Mouse (Mus musculus) liver (tissue): Measurements from ENCODE around the gene Hsd3b5.
"Not testable (repeated sequence)": the region's sequence is repeated elsewhere in the genome, so short reads cannot be mapped to it uniquely, and the experiment has no call there.

Experiments used
- DNase-seq: peaks from one replicate; pipeline ENCODE4 v3.0.0-alpha.2; 2020; ENCODE audit warnings: mixed read lengths

Gene Hsd3b5

GRCm38 (mm10) chr3:98630152-98630551 is at the start of gene Hsd3b5:
Gene Hsd3b5, minus strand, starts transcription at chr3:98630252.
- DNase-seq: no peak

DNA sequence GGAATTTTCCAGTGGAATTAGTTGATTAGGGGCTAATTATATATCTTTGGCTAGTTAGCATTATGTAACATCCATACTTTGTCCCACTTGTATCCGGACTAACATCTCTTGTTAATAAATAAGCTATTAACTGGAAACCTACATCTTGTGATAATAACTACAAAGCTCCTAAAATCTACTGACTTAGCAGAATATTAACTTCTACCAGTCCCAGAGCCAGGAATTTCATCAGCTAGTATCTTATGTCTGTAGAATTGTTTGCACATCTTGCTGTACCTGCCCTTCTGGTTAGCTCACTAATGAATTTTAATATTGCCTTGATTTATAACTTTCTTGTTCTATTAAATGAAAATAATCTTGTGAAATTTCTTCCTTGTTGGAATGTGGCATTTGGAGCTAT is 5.1 kb upstream of the Hsd3b5 start:
- no peak for DNase-seq

DNA sequence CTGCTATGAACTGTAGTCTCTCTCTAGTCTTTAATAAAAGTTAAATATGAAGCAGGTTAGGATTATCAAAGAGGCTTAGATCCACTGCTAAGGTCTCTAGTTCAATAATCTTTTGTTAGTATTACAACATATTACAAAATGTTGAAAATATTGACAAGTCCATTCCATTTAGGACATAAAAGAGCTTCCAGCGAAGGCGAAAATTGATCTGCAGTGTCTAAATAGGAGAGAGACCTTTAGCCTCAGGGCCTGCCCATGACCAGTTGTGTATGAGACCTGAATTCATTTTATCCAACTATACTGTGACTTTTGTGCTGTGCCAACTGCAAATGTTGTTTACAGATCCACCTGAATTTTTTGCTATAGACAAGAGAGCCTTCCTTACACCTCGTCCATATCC is 419 bp downstream of the Hsd3b5 start:
- no peak for DNase-seq

GRCm38 (mm10) chr3:98616786-98617185 is 13.3 kb downstream of the Hsd3b5 start:
- DNase-seq: not testable (repeated sequence)

- not testable (repeated sequence) for DNase-seq
Measured at GRCm38 (mm10) chr3:98616244-98616643, 13.8 kb downstream of the Hsd3b5 start.

DNA sequence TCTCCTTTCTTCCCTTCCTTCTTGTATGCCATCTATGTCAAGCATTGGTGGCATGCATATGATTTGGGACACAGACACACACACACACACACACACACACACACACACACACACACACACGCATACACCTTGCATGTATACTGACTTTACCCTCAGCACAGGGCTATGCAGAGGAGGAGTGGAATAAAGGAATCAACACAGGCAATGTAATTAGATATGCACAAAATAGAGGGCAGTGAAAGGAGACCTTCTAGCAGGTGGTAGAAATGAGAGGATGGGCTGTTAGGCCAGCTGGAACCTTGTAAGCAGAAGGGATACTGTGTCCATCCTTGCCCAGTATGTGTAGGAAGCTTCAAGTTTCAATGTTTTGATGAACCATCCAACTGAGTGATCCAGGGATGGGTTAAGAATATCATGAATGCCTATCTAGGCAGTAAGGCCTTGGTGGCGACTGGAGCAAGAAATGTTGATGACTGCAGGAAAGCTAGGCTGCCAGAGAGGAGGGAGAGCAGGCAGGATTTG is 15.6 kb downstream of the Hsd3b5 start:
- not testable (repeated sequence) for DNase-seq

DNA sequence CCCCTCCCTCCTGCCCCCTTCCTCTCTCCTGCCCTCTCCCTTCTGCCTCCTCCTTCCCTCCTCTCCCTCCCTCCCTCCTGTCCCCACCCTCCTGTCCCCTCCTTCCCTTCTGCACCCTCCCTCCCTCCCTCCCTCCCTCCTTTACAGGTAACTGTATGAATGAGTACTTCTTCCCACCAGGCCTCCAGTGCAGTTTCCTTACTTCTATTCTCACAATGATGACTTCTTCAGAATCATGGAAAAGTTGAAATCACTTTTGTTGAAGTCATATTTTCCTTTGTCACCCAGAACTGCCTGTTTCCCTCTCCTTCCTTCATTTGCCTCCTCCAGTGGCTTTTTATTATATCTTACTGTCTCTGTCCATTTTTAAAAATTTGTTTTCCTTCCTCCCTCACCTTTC is 16.1 kb downstream of the Hsd3b5 start:
- no peak for DNase-seq

DNA sequence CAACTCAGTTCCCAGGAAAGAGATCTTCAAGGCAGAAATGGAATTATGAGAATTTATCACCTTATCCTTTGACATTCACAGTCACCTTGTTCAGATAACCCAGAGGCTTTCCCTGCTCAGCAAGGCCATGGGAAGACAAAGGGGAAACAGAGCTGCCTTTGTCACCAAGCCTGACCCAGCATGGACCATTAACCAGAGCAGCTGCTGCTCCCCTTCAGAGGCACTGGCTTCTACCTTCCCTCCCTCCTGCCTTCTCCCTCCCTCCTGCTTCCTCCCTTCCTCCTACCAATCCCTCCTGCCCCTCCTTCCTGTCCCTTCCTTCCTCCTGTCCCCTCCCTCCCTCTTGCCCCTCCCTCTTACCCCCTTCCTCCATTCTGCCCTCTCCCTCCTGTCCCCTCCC is 16.5 kb downstream of the Hsd3b5 start:
- not testable (repeated sequence) for DNase-seq

GRCm38 (mm10) chr3:98588707-98589106 is 41.3 kb downstream of the Hsd3b5 start, which contains the start of gene Gm10681:
Gene Gm10681, minus strand, starts transcription at chr3:98588807.
- no peak for DNase-seq

- DNase-seq: peak; percentile 6
Measured at GRCm38 (mm10) chr3:98587721-98588120, 42.3 kb downstream of the Hsd3b5 start.

- not testable (repeated sequence) for DNase-seq
Measured at GRCm38 (mm10) chr3:98582622-98583021, 47.4 kb downstream of the Hsd3b5 start.

DNA sequence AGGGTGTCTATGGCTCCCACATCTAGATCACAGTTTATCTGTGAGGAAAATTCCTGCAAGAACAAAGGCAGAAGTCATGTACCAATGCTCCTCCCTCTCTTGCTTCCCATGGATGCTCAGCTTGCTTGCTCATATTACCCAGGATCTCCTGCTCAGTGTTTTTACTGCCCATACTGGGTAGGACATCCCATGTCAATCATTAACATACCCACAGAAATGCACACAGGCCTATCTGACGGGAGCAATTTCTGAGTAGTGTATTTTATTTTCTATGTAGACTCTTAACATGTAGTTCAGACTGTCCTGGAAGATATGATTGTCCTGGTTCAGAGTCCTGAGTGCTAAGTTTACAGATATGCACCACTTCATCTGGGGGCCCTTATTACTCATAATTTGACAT is 47.9 kb downstream of the Hsd3b5 start:
- not testable (repeated sequence) for DNase-seq

DNA sequence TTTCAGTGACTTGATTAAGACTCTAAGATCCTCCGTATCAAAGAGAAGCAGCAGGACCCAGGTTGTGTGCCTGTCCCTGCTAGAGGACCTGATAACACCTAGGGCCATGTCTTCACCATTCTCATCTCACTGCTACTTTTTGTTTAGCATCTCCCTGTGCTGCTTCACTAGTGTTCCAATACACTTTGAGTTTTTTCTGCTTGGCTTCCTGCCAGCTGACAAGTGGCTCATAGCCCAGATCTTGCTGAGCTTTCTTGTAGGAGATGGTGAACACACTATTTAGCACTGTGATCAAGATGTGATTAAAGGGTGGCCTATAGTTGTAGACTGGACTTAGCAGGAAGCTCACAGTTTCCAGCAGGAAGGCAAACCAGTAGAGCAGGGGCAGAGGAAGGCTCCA is 49.0 kb downstream of the Hsd3b5 start:
- DNase-seq: not testable (repeated sequence)
